Mouse (Mus musculus) E14TG2a.4 (cell line): ENCODE results near the gene Dnaic2.

Experiments used
- CTCF ChIP-seq: conservative IDR thresholded peaks from 2 replicates; pipeline ENCODE4 v1.5.1; 2014; ENCODE audit warnings: low read length
- NANOG ChIP-seq: IDR thresholded peaks from 2 replicates; pipeline ENCODE4 v1.6.1; 2014; ENCODE audit warnings: borderline replicate concordance, low read length, mixed read lengths
- POU5F1 ChIP-seq: IDR thresholded peaks from 2 replicates; pipeline ENCODE4 v1.6.1; 2014; ENCODE audit warnings: low read length, borderline replicate concordance

DNA sequence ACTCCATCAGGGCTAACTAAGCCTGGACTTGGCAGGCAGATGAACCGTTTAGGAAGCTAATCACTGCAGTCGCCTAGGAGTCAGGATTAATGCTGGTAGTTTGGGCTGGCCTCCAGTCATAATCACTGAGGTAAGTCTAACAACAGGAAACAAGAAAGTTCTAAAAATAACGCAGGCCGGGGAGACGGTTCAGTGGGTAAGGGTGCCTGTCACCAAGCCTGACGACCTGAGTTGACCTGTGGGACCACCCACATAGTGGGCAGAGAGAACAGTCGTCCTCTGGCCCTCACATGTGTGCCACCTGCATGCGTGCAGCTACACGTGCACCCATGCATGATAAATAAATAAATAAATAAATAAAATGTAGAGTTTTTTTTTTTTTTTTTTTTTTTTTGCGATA lies 13.4 kb downstream of the Dnaic2 start:
- TF ChIP-seq CTCF (no peak), NANOG (no peak), POU5F1 (no peak)
